24 mouse cellular contexts compared by ENCODE assay signal in the genomic region with DNA sequence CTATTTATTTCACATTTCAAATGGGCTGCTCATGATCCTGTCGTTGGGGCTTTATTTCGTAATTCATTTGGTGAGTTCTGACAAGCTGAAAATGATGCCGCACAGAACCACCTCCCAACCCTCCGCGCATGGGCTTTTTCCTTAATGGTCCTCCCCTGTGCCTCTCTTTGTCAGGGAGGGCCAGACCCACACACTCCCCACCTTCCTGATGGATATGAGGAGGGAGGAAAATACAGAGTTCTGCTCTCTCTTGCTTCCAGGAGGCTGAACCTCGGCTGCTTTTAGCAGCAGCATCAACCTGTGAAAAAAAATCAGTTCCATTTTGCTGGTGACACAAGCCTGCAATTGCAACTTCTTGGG. TPM values are rescaled to one million over a fixed set of nuclear protein-coding genes. Genes with fewer than 3 reads are reported as not detected.
DNase-seq lines count a peak whose midpoint lies in the region; ATAC-seq lines count a peak whose summit lies in the region.
"Had no signal": no experiment of that assay in that cellular context is flagged by ENCODE, and none has a peak within 500 bp of the region (broad histone marks: within the 10 kb centered on the region; RNA-seq: fewer than 3 reads in every experiment).

No protein-coding gene starts in this region.

- H3K27ac ChIP-seq in heart, embryonic 11.5 days (ENCODE audit: low read depth, low read length) = peak overlapping the region; percentile 85
- 0 out of 2 replicates have a peak overlapping the region, but pooled peaks have one; percentile 52 for H3K27ac ChIP-seq in midbrain, embryonic 14.5 days (replicated peaks; ENCODE audit: low read depth, low read length)
- H3K27ac ChIP-seq in midbrain, embryonic 11.5 days (ENCODE audit: low read depth, low read length) = no peak overlapping the region
- peak overlapping the region; percentile 97 for H3K27ac ChIP-seq in liver, embryonic 13.5 days
- H3K27ac ChIP-seq: forebrain, embryonic 15.5 days; layer of hippocampus, adult 2 months; limb, embryonic 10.5 days; stomach, embryonic 15.5 days had no signal

- H3K4me3 ChIP-seq in heart, embryonic 11.5 days (ENCODE audit: low read depth, low read length) = no peak overlapping the region
- H3K4me3 ChIP-seq in midbrain, embryonic 14.5 days (replicated peaks; ENCODE audit: low read depth, low read length) = no peak overlapping the region
- no peak overlapping the region for H3K4me3 ChIP-seq in midbrain, embryonic 11.5 days (ENCODE audit: low read depth, low read length)
- no peak overlapping the region; the same call in 1 of the 2 replicates for H3K4me3 ChIP-seq in liver, embryonic 13.5 days (replicated peaks)
- H3K4me3 ChIP-seq: forebrain, embryonic 15.5 days; layer of hippocampus, adult 2 months; limb, embryonic 10.5 days; myocyte; stomach, embryonic 15.5 days had no signal

- no peak for DNase-seq in heart, postnatal 25 days (ENCODE audit: low spot score)
- DNase-seq in midbrain, embryonic 14.5 days = no peak
- DNase-seq in midbrain, embryonic 11.5 days (ENCODE audit: low spot score, missing footprints) = no peak
- DNase-seq in liver, embryonic 13.5 days = no peak
- DNase-seq in layer of hippocampus, adult 9-11 months = no peak
- no peak for DNase-seq in left cerebral cortex, postnatal 10 days (ENCODE audit: extremely low spot score in 1 of 2, low spot score in 2 of 2)
- DNase-seq: adrenal gland, postnatal 36 days; cerebellum, adult 11-12 months; cerebellum, postnatal 25 days; gastrocnemius, postnatal 25 days; heart, postnatal 14 days; kidney, adult 2 months; kidney, postnatal 10 days; lung, adult 18-20 months; lung, postnatal 14 days; retina, postnatal 1 day; thymus, adult 18-20 months had no signal

- H3K9ac ChIP-seq in heart, embryonic 11.5 days (ENCODE audit: low read depth, low read length) = no peak overlapping the region
- H3K9ac ChIP-seq in midbrain, embryonic 14.5 days (replicated peaks; ENCODE audit: low read length) = no peak overlapping the region
- no peak overlapping the region for H3K9ac ChIP-seq in midbrain, embryonic 11.5 days (ENCODE audit: low read length)
- H3K9ac ChIP-seq in liver, embryonic 13.5 days = peak overlapping the region; percentile 75
- H3K9ac ChIP-seq: forebrain, embryonic 15.5 days; stomach, embryonic 15.5 days had no signal

- H3K9me3 ChIP-seq in heart, embryonic 11.5 days (replicated peaks; ENCODE audit: control insufficient read depth, low read length) = no peaks in the 10 kb centered on the region
- H3K9me3 ChIP-seq in midbrain, embryonic 14.5 days (ENCODE audit: control insufficient read depth, low read length) = no peaks in the 10 kb centered on the region
- no peaks in the 10 kb centered on the region for H3K9me3 ChIP-seq in midbrain, embryonic 11.5 days (ENCODE audit: control insufficient read depth, low read length)
- H3K9me3 ChIP-seq in liver, embryonic 13.5 days (replicated peaks) = no peaks in the 10 kb centered on the region
- H3K9me3 ChIP-seq: forebrain, embryonic 15.5 days; limb, embryonic 10.5 days; stomach, embryonic 15.5 days had no signal

- ATAC-seq in heart, embryonic 11.5 days (replicated peaks; ENCODE audit: insufficient number of reproducible peaks, low FRiP score, low TSS enrichment) = no peak
- ATAC-seq in midbrain, embryonic 14.5 days (ENCODE audit: low FRiP score, low TSS enrichment) = no peak
- ATAC-seq in midbrain, embryonic 11.5 days (ENCODE audit: low FRiP score) = no peak
- ATAC-seq in liver, embryonic 13.5 days (ENCODE audit: low read depth) = no peak
- ATAC-seq: forebrain, embryonic 15.5 days; inflammation-experienced regulatory T-cells, adult 6 months had no signal

- intact Hi-C loops in heart, postnatal 25 days (cut with DNase I) = no loop called here
- intact Hi-C loops in left cerebral cortex, postnatal 10 days (cut with DNase I) = no loop called here

- WGBS in heart, embryonic 11.5 days (ENCODE audit: insufficient replicate concordance) = 62% methylated on average over 6 of the region's 6 CpGs
- 39% methylated on average over 6 of the region's 6 CpGs for WGBS in midbrain, embryonic 14.5 days
- 65% methylated on average over 6 of the region's 6 CpGs for WGBS in midbrain, embryonic 11.5 days
- 61% methylated on average over 6 of the region's 6 CpGs for WGBS in liver, embryonic 13.5 days (ENCODE audit: insufficient replicate concordance)

- H3K4me1 ChIP-seq in heart, embryonic 11.5 days (ENCODE audit: control insufficient read depth, insufficient read depth, low read length) = no peaks in the 10 kb centered on the region
- H3K4me1 ChIP-seq in midbrain, embryonic 14.5 days (ENCODE audit: control insufficient read depth, insufficient read depth, low read length) = peaks cover 6% of the 10 kb centered on the region; the same call in 1 of the 2 replicates
- no peaks in the 10 kb centered on the region for H3K4me1 ChIP-seq in midbrain, embryonic 11.5 days (ENCODE audit: control insufficient read depth, insufficient read depth, low read length)
- H3K4me1 ChIP-seq in liver, embryonic 13.5 days (replicated peaks) = peaks cover 63% of the 10 kb centered on the region
- H3K4me1 ChIP-seq: forebrain, embryonic 15.5 days; stomach, embryonic 15.5 days had no signal

- peaks cover 4% of the 10 kb centered on the region for H3K27me3 ChIP-seq in heart, embryonic 11.5 days (ENCODE audit: control insufficient read depth, insufficient read depth, low read length)
- H3K27me3 ChIP-seq in midbrain, embryonic 14.5 days (ENCODE audit: control insufficient read depth, insufficient read depth, low read length) = no peaks in the 10 kb centered on the region
- no peaks in the 10 kb centered on the region for H3K27me3 ChIP-seq in midbrain, embryonic 11.5 days (ENCODE audit: control insufficient read depth, insufficient read depth, low read length)
- peaks cover 17% of the 10 kb centered on the region for H3K27me3 ChIP-seq in liver, embryonic 13.5 days
- H3K27me3 ChIP-seq: forebrain, embryonic 15.5 days; stomach, embryonic 15.5 days had no signal

- peak overlapping the region; percentile 44 for H3K4me2 ChIP-seq in heart, embryonic 11.5 days
- no peak overlapping the region for H3K4me2 ChIP-seq in midbrain, embryonic 14.5 days (ENCODE audit: low read length)
- no peak overlapping the region for H3K4me2 ChIP-seq in midbrain, embryonic 11.5 days
- H3K4me2 ChIP-seq in liver, embryonic 13.5 days = peak overlapping the region; percentile 73
- H3K4me2 ChIP-seq: forebrain, embryonic 15.5 days; stomach, embryonic 15.5 days had no signal

- no peaks in the 10 kb centered on the region for H3K36me3 ChIP-seq in heart, embryonic 11.5 days (ENCODE audit: control insufficient read depth, insufficient read depth, low read length)
- no peaks in the 10 kb centered on the region for H3K36me3 ChIP-seq in midbrain, embryonic 14.5 days (ENCODE audit: control insufficient read depth, insufficient read depth, low read length)
- no peaks in the 10 kb centered on the region for H3K36me3 ChIP-seq in midbrain, embryonic 11.5 days (ENCODE audit: control insufficient read depth, insufficient read depth, low read length)
- H3K36me3 ChIP-seq in liver, embryonic 13.5 days = no peaks in the 10 kb centered on the region
- H3K36me3 ChIP-seq: forebrain, embryonic 15.5 days; limb, embryonic 10.5 days; stomach, embryonic 15.5 days had no signal

RNA-seq across cellular contexts. Expression of a gene that starts 44.4 kb away (rescaled TPM):
- 0.84 TPM in 2 replicates for polyA plus RNA-seq in heart, embryonic 11.5 days (2014; fragmentation: Nextera tagmentation; extraction: Ambion mirVana)
- total RNA-seq in heart, postnatal 25 days (2021) = under 1 TPM in 1 of 2 experiments, not detected in 1; 0.20 TPM
- 3.2 and 4.0 TPM in 2 replicates for polyA plus RNA-seq in midbrain, embryonic 14.5 days (2014; fragmentation: Nextera tagmentation; extraction: Ambion mirVana)
- polyA plus RNA-seq in midbrain, embryonic 11.5 days (2014; fragmentation: Nextera tagmentation; extraction: Ambion mirVana) = 0.58 and 1.1 TPM in 2 replicates
- 0.22 and 0.36 TPM in 2 replicates for polyA plus RNA-seq in liver, embryonic 13.5 days (2015; fragmentation: Nextera tagmentation; extraction: Ambion mirVana)
- total RNA-seq in left cerebral cortex, postnatal 10 days (2021) = 10 to 100 TPM; 26.8 to 33.0 TPM
- total RNA-seq: heart, postnatal 14 days had no signal
- polyA plus RNA-seq: inflammation-experienced regulatory T-cells, adult 6 months had no signal

RNA-seq across cellular contexts. Expression of a gene that starts 44.6 kb away (rescaled TPM):
- 20.4 and 24.8 TPM in 2 replicates for polyA plus RNA-seq in heart, embryonic 11.5 days (2014; fragmentation: Nextera tagmentation; extraction: Ambion mirVana)
- total RNA-seq in heart, postnatal 25 days (2021) = 10 to 100 TPM; 16.0 to 16.9 TPM
- 102 and 106 TPM in 2 replicates for polyA plus RNA-seq in midbrain, embryonic 14.5 days (2014; fragmentation: Nextera tagmentation; extraction: Ambion mirVana)
- polyA plus RNA-seq in midbrain, embryonic 11.5 days (2014; fragmentation: Nextera tagmentation; extraction: Ambion mirVana) = 65.3 and 71.4 TPM in 2 replicates
- polyA plus RNA-seq in liver, embryonic 13.5 days (2015; fragmentation: Nextera tagmentation; extraction: Ambion mirVana) = 0.93 and 1.0 TPM in 2 replicates
- total RNA-seq in left cerebral cortex, postnatal 10 days (2021) = 10 to 100 TPM; 87.6 to 89.9 TPM

RNA-seq across cellular contexts. Expression of a gene that starts 52.9 kb away (rescaled TPM):
- 23.3 and 24.5 TPM in 2 replicates for polyA plus RNA-seq in heart, embryonic 11.5 days (2014; fragmentation: Nextera tagmentation; extraction: Ambion mirVana)
- 10 to 100 TPM; 34.5 to 37.5 TPM for total RNA-seq in heart, postnatal 25 days (2021)
- 18.7 and 22.8 TPM in 2 replicates for polyA plus RNA-seq in midbrain, embryonic 14.5 days (2014; fragmentation: Nextera tagmentation; extraction: Ambion mirVana)
- 13.1 and 14.2 TPM in 2 replicates for polyA plus RNA-seq in midbrain, embryonic 11.5 days (2014; fragmentation: Nextera tagmentation; extraction: Ambion mirVana)
- 16.5 and 16.9 TPM in 2 replicates for polyA plus RNA-seq in liver, embryonic 13.5 days (2015; fragmentation: Nextera tagmentation; extraction: Ambion mirVana)
- 10 to 100 TPM; 23.5 to 28.1 TPM for total RNA-seq in left cerebral cortex, postnatal 10 days (2021)

Comparison
In these comparisons a context has a peak if more than half of its experiments do, and no peak if none do; other contexts are left out.
1. H3K4me2 ChIP-seq: peak in heart, embryonic 11.5 days (single experiment) and liver, embryonic 13.5 days (single experiment); none in midbrain, embryonic 14.5 days (single experiment) and midbrain, embryonic 11.5 days (single experiment).
2. RNA of a gene that starts 44.6 kb away (polyA plus RNA-seq): 102 to 106 TPM in midbrain, embryonic 14.5 days, 65.3 to 71.4 TPM in midbrain, embryonic 11.5 days and 20.4 to 24.8 TPM in heart, embryonic 11.5 days; 0.93 to 1.0 TPM in liver, embryonic 13.5 days; every median in the first group is over 10 times any median in the second.